Mouse (Mus musculus) embryonic facial prominence, embryonic 11.5 days (tissue): ENCODE results near the gene Tead1. TPM values are rescaled to one million over a fixed set of nuclear protein-coding genes. Genes with fewer than 3 reads are reported as not detected.

ENCODE experiments used
- ATAC-seq: fragments of 200-750 bp; cut with Nextera tagmentation; replicated peaks from 2 replicates; pipeline ENCODE4 v1.8.0; 2017; ENCODE audit warnings: low read depth; ENCODE audit not compliant: insufficient number of reproducible peaks, low FRiP score, low TSS enrichment
- DNase-seq: peaks from one replicate; pipeline ENCODE4 v3.0.0-alpha.2; 2015; ENCODE audit warnings: low spot score
- H3K27ac ChIP-seq: fragments of 300-500 bp; sonication (generic); replicated peaks from 2 replicates; pipeline ENCODE4 v1.5.1; 2014; ENCODE audit warnings: mild to moderate bottlenecking, low read depth, low read length, control low read depth
- H3K27me3 ChIP-seq: fragments of 300-500 bp; sonication (generic); 2 replicates; pipeline ENCODE4 v1.6.1; 2014; ENCODE audit warnings: mild to moderate bottlenecking, low read length, moderate library complexity, mixed read lengths; ENCODE audit not compliant: control insufficient read depth, insufficient read depth
- H3K36me3 ChIP-seq: fragments of 300-500 bp; sonication (generic); replicated peaks from 2 replicates; pipeline ENCODE4 v1.6.1; 2014; ENCODE audit warnings: low read depth, mild to moderate bottlenecking, low read length, moderate library complexity, mixed read lengths; ENCODE audit not compliant: control insufficient read depth, insufficient read depth
- H3K4me1 ChIP-seq: fragments of 300-500 bp; sonication (generic); 2 replicates; pipeline ENCODE4 v1.6.1; 2014; ENCODE audit warnings: low read length, mixed read lengths; ENCODE audit not compliant: control insufficient read depth, insufficient read depth
- H3K4me2 ChIP-seq: fragments of 300-500 bp; sonication (generic); 2 replicates; pipeline ENCODE4 v1.6.1; 2014; ENCODE audit warnings: low read depth, mild to moderate bottlenecking, control low read depth, low read length, moderate library complexity
- H3K4me3 ChIP-seq: fragments of 300-500 bp; sonication (generic); 2 replicates; pipeline ENCODE4 v1.5.1; 2014; ENCODE audit warnings: low read depth, low read length, control low read depth
- H3K9ac ChIP-seq: fragments of 300-500 bp; sonication (generic); replicated peaks from 2 replicates; pipeline ENCODE4 v1.6.1; 2014; ENCODE audit warnings: mild to moderate bottlenecking, control low read depth, low read length
- H3K9me3 ChIP-seq: fragments of 300-500 bp; sonication (generic); replicated peaks from 2 replicates; pipeline ENCODE4 v1.6.1; 2016; ENCODE audit warnings: mild to moderate bottlenecking, low read length, inconsistent platforms, mixed read lengths; ENCODE audit not compliant: control insufficient read depth
- WGBS: fragments of 180-500 bp; shearing (Covaris S2); extraction: QIAGEN DNeasy Blood & Tissue Kit; methylation state at CpG from one replicate; pipeline ENCODE4 v1.1.7; 2014; 5-methylcytosine and 5-hydroxymethylcytosine counted together
- polyA plus RNA-seq: library from polyadenylated mRNA; unstranded; fragments of >200 nt; fragmentation: Nextera tagmentation; extraction: Ambion mirVana; gene quantifications from 2 replicates; pipeline ENCODE4 v1.2.1, GENCODE M21; 2014

Gene Tead1
- polyA plus RNA-seq, 1 experiment from 2014 or later, result 16.7 TPM

DNA sequence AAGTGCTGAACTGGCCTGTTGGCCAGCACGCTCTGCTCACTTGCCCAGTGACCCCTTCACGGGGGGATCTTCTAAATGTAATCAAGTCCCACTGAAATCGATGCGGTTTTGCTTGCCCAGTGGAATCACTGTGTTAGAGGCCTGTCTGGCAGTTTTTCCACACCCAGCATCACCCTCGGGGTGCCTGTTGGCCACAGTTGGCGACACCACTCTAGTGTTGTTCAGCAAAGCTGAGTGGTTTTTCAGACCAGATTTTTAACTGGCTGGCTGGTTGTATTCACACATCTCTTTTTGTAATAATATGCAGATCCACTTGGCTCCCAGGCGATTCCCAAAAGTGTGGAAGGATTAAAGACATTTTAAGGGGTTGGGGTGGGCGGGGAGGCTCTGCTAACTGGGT lies 161.8 kb downstream of the Tead1 start:
- H3K9ac ChIP-seq, result no peak overlapping the region
- no peak for ATAC-seq

DNA sequence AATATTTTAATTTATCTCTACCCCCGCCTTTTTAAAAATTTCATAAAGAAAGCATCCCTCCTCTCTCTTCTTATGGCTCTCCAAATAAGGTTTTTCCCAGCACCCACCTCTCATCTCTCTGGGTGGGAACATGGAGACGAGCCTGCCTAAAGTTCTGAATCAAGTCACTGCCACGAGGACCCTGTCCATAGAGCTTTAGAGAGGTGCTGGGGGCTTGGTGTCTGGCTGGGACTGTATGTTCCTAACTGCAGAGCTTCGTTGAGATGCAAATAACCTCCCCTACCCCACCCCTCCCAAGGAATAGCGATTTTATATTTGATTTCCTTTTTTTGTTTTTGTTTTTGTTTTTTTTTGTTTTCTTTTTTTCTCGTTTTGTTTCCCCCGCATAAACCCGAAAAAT lies 162.4 kb downstream of the Tead1 start:
- Histone ChIP-seq H3K36me3 (no peaks in the 10 kb centered on the region), H3K27ac (no peak overlapping the region), H3K4me1 (no peaks in the 10 kb centered on the region), H3K27me3 (no peaks in the 10 kb centered on the region), H3K4me3 (no peak overlapping the region), H3K4me2 (no peak overlapping the region), H3K9ac (no peak overlapping the region), H3K9me3 (no peaks in the 10 kb centered on the region)
- 21% methylated on average over 8 of the region's 8 CpGs for WGBS
- no peak for ATAC-seq
- no peak for DNase-seq

More for the DNA sequence above, 161.8 kb downstream of the Tead1 start:
- no peaks in the 10 kb centered on the region for H3K27me3 ChIP-seq
- H3K4me1 ChIP-seq, result no peaks in the 10 kb centered on the region
- no peaks in the 10 kb centered on the region for H3K36me3 ChIP-seq
- DNase-seq, result no peak
- H3K4me3 ChIP-seq, result no peak overlapping the region
- no peak overlapping the region for H3K27ac ChIP-seq
- WGBS, result 56% methylated on average over 8 of the region's 8 CpGs
- H3K9me3 ChIP-seq, result no peaks in the 10 kb centered on the region
- no peak overlapping the region for H3K4me2 ChIP-seq

DNA sequence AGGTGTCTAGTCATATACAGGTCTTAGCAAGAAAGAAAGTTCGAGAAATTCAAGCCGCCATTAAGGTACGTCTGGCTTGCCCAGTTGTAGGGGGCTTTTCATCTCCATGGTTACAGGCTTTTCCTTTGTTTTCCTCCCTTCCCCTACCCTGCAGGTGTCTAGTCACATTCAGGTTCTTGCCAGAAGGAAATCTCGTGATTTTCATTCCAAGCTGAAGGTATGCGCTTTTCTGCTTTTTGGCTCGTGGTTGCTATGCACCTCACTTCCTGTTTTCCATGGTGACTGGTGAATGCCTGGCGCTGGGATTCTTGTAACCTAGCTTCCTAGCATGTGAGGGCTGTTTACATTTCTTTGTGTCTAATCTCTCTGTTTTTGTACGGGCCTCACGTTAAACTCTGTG lies 162.8 kb downstream of the Tead1 start:
- Histone ChIP-seq H3K4me1 (no peaks in the 10 kb centered on the region), H3K36me3 (no peaks in the 10 kb centered on the region), H3K4me2 (no peak overlapping the region), H3K9me3 (no peaks in the 10 kb centered on the region), H3K4me3 (no peak overlapping the region), H3K27me3 (no peaks in the 10 kb centered on the region), H3K27ac (no peak overlapping the region), H3K9ac (no peak overlapping the region)
- peak; percentile 61 for ATAC-seq
- peak; percentile 78 for DNase-seq
- WGBS, result 11% methylated on average over 9 of the region's 9 CpGs

DNA sequence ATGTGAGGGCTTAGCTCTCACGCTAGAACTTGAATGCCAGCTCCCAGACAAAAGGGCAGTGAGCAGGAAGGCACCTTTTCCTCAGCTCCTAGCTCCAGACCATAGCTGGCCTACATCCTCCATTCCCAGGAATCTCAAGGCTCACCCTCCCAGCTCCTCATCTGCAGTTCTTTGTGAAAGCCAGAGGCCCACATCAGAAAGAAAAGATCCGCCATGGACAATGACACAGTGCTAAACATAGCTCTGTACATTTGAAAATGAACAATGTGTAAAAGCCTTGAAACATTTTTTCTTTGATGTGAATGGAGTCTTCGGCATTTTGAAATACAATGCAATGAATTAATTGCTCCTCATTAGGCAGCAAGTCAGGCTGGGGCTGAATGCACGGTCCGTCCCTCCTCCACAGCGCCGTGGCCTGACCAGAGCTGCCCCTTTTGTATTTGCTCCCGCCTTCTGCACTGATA lies 172.2 kb downstream of the Tead1 start:
- ATAC-seq (0 out of 2 replicates have a peak, but pooled peaks have one; percentile 57), DNase-seq (no peak)
- no peak overlapping the region for H3K4me3 ChIP-seq
- H3K36me3 ChIP-seq, result no peaks in the 10 kb centered on the region
- H3K4me2 ChIP-seq, result no peak overlapping the region
- H3K9ac ChIP-seq, result no peak overlapping the region
- 47% methylated on average over 8 of the region's 8 CpGs for WGBS
- H3K9me3 ChIP-seq, result no peaks in the 10 kb centered on the region
- H3K27me3 ChIP-seq, result no peaks in the 10 kb centered on the region
- 0 out of 2 replicates have a peak overlapping the region, but pooled peaks have one; percentile 22 for H3K27ac ChIP-seq
- H3K4me1 ChIP-seq, result peaks cover 3% of the 10 kb centered on the region

DNA sequence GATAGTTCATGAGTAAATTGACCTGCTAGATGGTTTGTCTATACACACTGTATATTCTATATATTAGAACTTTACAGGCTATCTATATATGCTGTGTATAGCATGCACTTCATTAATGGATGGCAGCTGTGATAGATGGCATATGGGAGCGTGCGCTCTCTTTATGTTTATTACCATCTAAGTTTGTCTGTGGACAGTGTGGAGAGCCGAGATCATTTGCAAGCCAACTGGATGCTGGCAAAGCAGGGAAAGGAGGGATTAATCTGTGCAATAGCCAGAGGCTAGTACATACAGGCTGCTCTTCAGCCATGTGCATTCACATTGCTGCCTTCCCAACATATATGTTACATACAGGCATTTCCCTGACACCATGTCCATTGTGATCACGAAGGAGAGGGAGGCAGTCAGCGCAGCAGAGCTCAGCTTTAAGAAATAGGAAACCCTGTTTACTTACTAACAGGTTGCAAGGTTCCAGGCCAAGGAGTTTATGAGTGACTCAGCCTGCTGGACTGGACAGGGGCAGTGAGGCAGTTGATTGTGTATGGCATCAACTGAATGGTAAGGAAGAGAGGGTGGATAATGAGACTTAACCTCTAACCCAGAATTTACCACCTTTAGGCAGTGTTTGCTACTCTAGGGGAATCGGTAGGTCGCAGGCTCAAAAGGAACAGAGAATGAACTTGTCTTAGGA lies 173.2 kb downstream of the Tead1 start:
- Histone ChIP-seq H3K9me3 (no peaks in the 10 kb centered on the region), H3K27ac (no peak overlapping the region), H3K27me3 (no peaks in the 10 kb centered on the region), H3K4me2 (no peak overlapping the region), H3K4me3 (no peak overlapping the region), H3K36me3 (no peaks in the 10 kb centered on the region), H3K4me1 (peaks cover 3% of the 10 kb centered on the region), H3K9ac (no peak overlapping the region)
- no peak for ATAC-seq
- DNase-seq, result no peak
- WGBS, result 59% methylated on average over 7 of the region's 7 CpGs

DNA sequence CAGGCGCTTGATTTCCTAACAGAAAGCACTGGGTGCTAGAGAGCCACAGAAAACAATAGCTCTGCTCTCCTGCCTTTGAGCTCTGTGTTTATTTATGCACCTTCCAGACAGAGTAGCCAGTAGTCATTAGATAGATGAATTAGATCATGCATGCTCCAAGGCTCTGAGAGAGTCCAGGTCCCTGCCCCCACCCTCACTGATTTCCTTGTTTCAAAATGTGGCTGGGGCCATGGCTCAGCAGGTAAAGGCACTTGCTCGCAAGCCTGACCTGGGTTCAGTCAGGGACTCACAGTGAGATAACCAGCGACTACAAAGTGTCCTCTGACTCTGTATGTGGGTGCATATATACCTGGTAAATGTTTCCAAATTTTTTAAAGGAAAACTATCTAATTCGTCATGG lies 174.7 kb downstream of the Tead1 start:
- DNase-seq (no peak), ATAC-seq (no peak)
- 60% methylated on average over 4 of the region's 4 CpGs for WGBS
- Histone ChIP-seq H3K27ac (no peak overlapping the region), H3K4me2 (no peak overlapping the region), H3K9ac (no peak overlapping the region), H3K4me1 (peaks cover 3% of the 10 kb centered on the region), H3K36me3 (no peaks in the 10 kb centered on the region), H3K4me3 (no peak overlapping the region), H3K27me3 (no peaks in the 10 kb centered on the region), H3K9me3 (no peaks in the 10 kb centered on the region)

DNA sequence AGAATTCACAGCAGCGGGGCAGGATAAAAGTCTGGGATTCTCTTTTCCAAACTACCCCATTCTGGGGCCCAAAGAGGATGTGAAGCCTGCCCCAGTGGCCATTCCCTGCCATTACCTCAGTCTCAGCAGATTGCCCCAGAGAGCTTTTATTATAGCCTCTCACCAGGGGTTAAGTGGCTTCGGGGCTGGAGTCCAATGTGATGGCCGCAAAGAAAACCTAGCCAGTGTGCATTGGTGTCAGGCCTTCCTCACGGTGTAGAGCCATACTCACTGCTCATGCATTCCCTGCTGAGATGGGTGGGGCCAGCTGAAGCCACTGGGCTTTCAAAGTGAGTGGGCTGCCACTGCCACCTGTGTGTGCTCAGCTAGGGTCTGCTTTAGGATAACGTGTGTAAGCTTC lies 175.4 kb downstream of the Tead1 start:
- 36% methylated on average over 5 of the region's 5 CpGs for WGBS
- DNase-seq, result no peak
- H3K4me3 ChIP-seq, result no peak overlapping the region
- ATAC-seq, result no peak
- no peaks in the 10 kb centered on the region for H3K36me3 ChIP-seq
- H3K27me3 ChIP-seq, result no peaks in the 10 kb centered on the region
- no peak overlapping the region for H3K9ac ChIP-seq
- H3K4me2 ChIP-seq, result no peak overlapping the region
- H3K27ac ChIP-seq, result no peak overlapping the region
- no peaks in the 10 kb centered on the region for H3K9me3 ChIP-seq
- peaks cover 3% of the 10 kb centered on the region for H3K4me1 ChIP-seq

DNA sequence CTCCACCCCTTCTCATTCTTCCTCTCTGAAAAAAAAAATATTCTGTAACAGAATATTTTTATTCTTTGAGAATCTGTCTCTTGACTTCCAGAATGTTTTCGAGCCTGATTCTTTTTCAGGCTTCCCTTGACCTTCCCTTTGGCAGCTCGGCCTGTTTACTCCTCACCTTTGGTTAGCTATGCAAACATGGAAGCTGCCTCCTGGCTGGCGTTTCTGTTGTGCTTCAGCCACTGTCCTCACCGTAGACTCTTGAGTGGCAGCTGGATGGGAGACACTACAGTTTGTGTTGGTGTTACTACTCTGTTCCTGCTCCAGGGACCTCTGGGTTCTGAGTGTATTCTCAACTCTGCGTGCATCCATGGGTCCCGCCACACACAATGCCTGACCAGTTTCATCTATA lies 176.3 kb downstream of the Tead1 start:
- Histone ChIP-seq H3K27me3 (no peaks in the 10 kb centered on the region), H3K36me3 (no peaks in the 10 kb centered on the region), H3K9me3 (no peaks in the 10 kb centered on the region), H3K4me1 (peaks cover 3% of the 10 kb centered on the region), H3K4me3 (no peak overlapping the region), H3K27ac (no peak overlapping the region), H3K9ac (no peak overlapping the region), H3K4me2 (no peak overlapping the region)
- ATAC-seq, result no peak
- WGBS, result 67% methylated on average over 6 of the region's 6 CpGs
- no peak for DNase-seq
